Comparison of ENCODE assay signal across 12 mouse cellular contexts in genomic region chr15:81212976-81213375, GRCm38 (mm10). TPM values are rescaled to one million over a fixed set of nuclear protein-coding genes. Genes with fewer than 3 reads are reported as not detected.
DNase-seq lines count a peak whose midpoint lies in the region; ATAC-seq and TF ChIP-seq lines count a peak whose summit lies in the region.
"Had no signal": no experiment of that assay in that cellular context is flagged by ENCODE, and none has a peak within 500 bp of the region (broad histone marks: within the 10 kb centered on the region; RNA-seq: fewer than 3 reads in every experiment).

No protein-coding gene starts in this region.

- no peaks in the 10 kb centered on the region for H3K4me1 ChIP-seq in hindbrain, embryonic 10.5 days (replicated peaks)
- H3K4me1 ChIP-seq in hindbrain, embryonic 13.5 days (replicated peaks), result no peaks in the 10 kb centered on the region
- peaks cover 25% of the 10 kb centered on the region for H3K4me1 ChIP-seq in limb, embryonic 13.5 days
- no peaks in the 10 kb centered on the region for H3K4me1 ChIP-seq in midbrain, embryonic 16.5 days (ENCODE audit: control insufficient read depth, insufficient read depth, low read length)
- H3K4me1 ChIP-seq: hindbrain, embryonic 15.5 days had no signal

- H3K4me3 ChIP-seq in hindbrain, embryonic 10.5 days, result no peak overlapping the region
- H3K4me3 ChIP-seq in hindbrain, embryonic 13.5 days, result no peak overlapping the region
- peak overlapping the region; percentile 55 for H3K4me3 ChIP-seq in gastrocnemius, adult 2 months
- no peak overlapping the region for H3K4me3 ChIP-seq in limb, embryonic 13.5 days
- H3K4me3 ChIP-seq in midbrain, embryonic 16.5 days (ENCODE audit: low read depth, low read length), result no peak overlapping the region
- H3K4me3 ChIP-seq: hindbrain, embryonic 15.5 days had no signal

- no peak for ATAC-seq in hindbrain, embryonic 13.5 days (ENCODE audit: low FRiP score)
- 0 out of 2 replicates have a peak, but pooled peaks have one; percentile 13 for ATAC-seq in limb, embryonic 13.5 days (ENCODE audit: low FRiP score, low read depth)
- no peak for ATAC-seq in midbrain, embryonic 16.5 days

- H3K4me2 ChIP-seq in hindbrain, embryonic 13.5 days, result no peak overlapping the region
- peak overlapping the region; percentile 51 for H3K4me2 ChIP-seq in limb, embryonic 13.5 days (replicated peaks)
- H3K4me2 ChIP-seq in midbrain, embryonic 16.5 days (ENCODE audit: low read length), result no peak overlapping the region
- H3K4me2 ChIP-seq: hindbrain, embryonic 15.5 days had no signal

- DNase-seq in hindbrain, embryonic 10.5 days (ENCODE audit: low spot score), result peak; percentile 34
- peak; percentile 42 for DNase-seq in adrenal gland, adult 8-10 months
- peak; percentile 89 for DNase-seq in gastrocnemius, adult 2 months
- DNase-seq in layer of hippocampus, postnatal 36 days, result no peak
- DNase-seq in cerebellum, postnatal 4 days (ENCODE audit: low spot score in 2 of 2), result no peak
- DNase-seq: thymus, postnatal 25 days had no signal

- no peaks in the 10 kb centered on the region for H3K27me3 ChIP-seq in hindbrain, embryonic 10.5 days (ENCODE audit: insufficient read depth, poor library complexity, severe bottlenecking)
- H3K27me3 ChIP-seq in hindbrain, embryonic 13.5 days, result no peaks in the 10 kb centered on the region
- H3K27me3 ChIP-seq in limb, embryonic 13.5 days, result no peaks in the 10 kb centered on the region
- H3K27me3 ChIP-seq in midbrain, embryonic 16.5 days (ENCODE audit: control insufficient read depth, insufficient read depth, low read depth, low read length), result no peaks in the 10 kb centered on the region
- H3K27me3 ChIP-seq: hindbrain, embryonic 15.5 days had no signal

- intact Hi-C loops in gastrocnemius, adult 2 months (cut with DNase I), result no loop called here

- H3K36me3 ChIP-seq in hindbrain, embryonic 10.5 days, result no peaks in the 10 kb centered on the region
- no peaks in the 10 kb centered on the region for H3K36me3 ChIP-seq in hindbrain, embryonic 13.5 days
- H3K36me3 ChIP-seq in limb, embryonic 13.5 days, result no peaks in the 10 kb centered on the region
- no peaks in the 10 kb centered on the region for H3K36me3 ChIP-seq in midbrain, embryonic 16.5 days (ENCODE audit: control insufficient read depth, insufficient read depth, low read length)
- H3K36me3 ChIP-seq: hindbrain, embryonic 15.5 days had no signal

- WGBS in hindbrain, embryonic 10.5 days, result 60% methylated on average over 15 of the region's 15 CpGs
- 83% methylated on average over 15 of the region's 15 CpGs for WGBS in hindbrain, embryonic 13.5 days
- WGBS in limb, embryonic 13.5 days, result 25% methylated on average over 15 of the region's 15 CpGs
- 72% methylated on average over 15 of the region's 15 CpGs for WGBS in midbrain, embryonic 16.5 days

- no peak for TF ChIP-seq CTCF in gastrocnemius, adult 2 months (IDR thresholded peaks at IDR 0.05)

- 0 out of 2 replicates have a peak, but pooled peaks cover 4% of the 10 kb centered on the region for H3K9me3 ChIP-seq in hindbrain, embryonic 10.5 days
- H3K9me3 ChIP-seq in hindbrain, embryonic 13.5 days, result no peaks in the 10 kb centered on the region
- H3K9me3 ChIP-seq in limb, embryonic 13.5 days, result no peaks in the 10 kb centered on the region; the same call in 1 of the 2 replicates
- H3K9me3 ChIP-seq in midbrain, embryonic 16.5 days (replicated peaks; ENCODE audit: control insufficient read depth, low read length, poor library complexity, severe bottlenecking), result no peaks in the 10 kb centered on the region
- H3K9me3 ChIP-seq: hindbrain, embryonic 15.5 days had no signal

- no peak overlapping the region for H3K27ac ChIP-seq in hindbrain, embryonic 10.5 days
- no peak overlapping the region for H3K27ac ChIP-seq in hindbrain, embryonic 13.5 days
- peak overlapping the region; percentile 87 for H3K27ac ChIP-seq in gastrocnemius, adult 2 months
- no peak overlapping the region for H3K27ac ChIP-seq in limb, embryonic 13.5 days
- H3K27ac ChIP-seq in midbrain, embryonic 16.5 days (ENCODE audit: low read length), result no peak overlapping the region
- H3K27ac ChIP-seq: hindbrain, embryonic 15.5 days; liver, embryonic 14.5 days had no signal

- no peak overlapping the region for H3K9ac ChIP-seq in hindbrain, embryonic 13.5 days
- no peak overlapping the region for H3K9ac ChIP-seq in limb, embryonic 13.5 days
- no peak overlapping the region for H3K9ac ChIP-seq in midbrain, embryonic 16.5 days (ENCODE audit: low read depth, low read length)
- H3K9ac ChIP-seq: hindbrain, embryonic 15.5 days; liver, embryonic 14.5 days had no signal

RNA-seq across cellular contexts. Expression of gene Mchr1, which starts 22.3 kb away (rescaled TPM):
- 0.14 and 0.22 TPM in 2 replicates for polyA plus RNA-seq in hindbrain, embryonic 10.5 days (2016; fragmentation: Nextera tagmentation; extraction: Ambion mirVana)
- 1.6 and 2.1 TPM in 2 replicates for polyA plus RNA-seq in hindbrain, embryonic 13.5 days (2015; fragmentation: Nextera tagmentation; extraction: Ambion mirVana)
- total RNA-seq in adrenal gland, adult 8-10 months (2022), result under 1 TPM; 0.15 to 0.86 (median 0.51) TPM
- total RNA-seq in gastrocnemius, adult 2 months (2021), result 1 to 10 TPM; 3.2 to 5.5 TPM
- polyA plus RNA-seq in limb, embryonic 13.5 days (2015; fragmentation: Nextera tagmentation; extraction: Ambion mirVana), result 1.2 and 1.4 TPM in 2 replicates
- total RNA-seq in layer of hippocampus, postnatal 36 days (2021), result 10 to 100 TPM; 22.7 to 25.0 TPM
- polyA plus RNA-seq in midbrain, embryonic 16.5 days (2015; fragmentation: Nextera tagmentation; extraction: Ambion mirVana), result 6.7 and 8.7 TPM in 2 replicates
- total RNA-seq: neutrophil, adult 5-6 weeks had no signal

RNA-seq across cellular contexts. Expression of gene Mrtfa, which starts 22.4 kb away (rescaled TPM):
- 25.4 and 31.3 TPM in 2 replicates for polyA plus RNA-seq in hindbrain, embryonic 10.5 days (2016; fragmentation: Nextera tagmentation; extraction: Ambion mirVana)
- polyA plus RNA-seq in hindbrain, embryonic 13.5 days (2015; fragmentation: Nextera tagmentation; extraction: Ambion mirVana), result 22.9 and 28.6 TPM in 2 replicates
- total RNA-seq in adrenal gland, adult 8-10 months (2022), result 10 to 100 TPM; 23.4 to 48.9 (median 33.4) TPM
- 10 to 100 TPM; 18.8 to 28.1 TPM for total RNA-seq in gastrocnemius, adult 2 months (2021)
- 22.4 and 25.8 TPM in 2 replicates for polyA plus RNA-seq in limb, embryonic 13.5 days (2015; fragmentation: Nextera tagmentation; extraction: Ambion mirVana)
- 100 to 1,000 TPM in 1 of 2 experiments, 10 to 100 TPM in 1; 96.1 to 121 TPM for total RNA-seq in layer of hippocampus, postnatal 36 days (2021)
- 29.3 and 29.8 TPM in 2 replicates for polyA plus RNA-seq in midbrain, embryonic 16.5 days (2015; fragmentation: Nextera tagmentation; extraction: Ambion mirVana)

Comparison
In these comparisons a context has a peak if more than half of its experiments do, and no peak if none do; other contexts are left out.
1. DNase-seq: peak in hindbrain, embryonic 10.5 days (single experiment), adrenal gland, adult 8-10 months (single experiment) and gastrocnemius, adult 2 months (single experiment); none in layer of hippocampus, postnatal 36 days (0 of 2) and cerebellum, postnatal 4 days (0 of 2).